Mouse (Mus musculus): Measurements from ENCODE around the gene Prdx2. TPM values are rescaled to one million over a fixed set of nuclear protein-coding genes. Genes with fewer than 3 reads are reported as not detected.

Prdx2 gene
- polyA plus RNA-seq, 1 experiment, result 1,113 TPM

GRCm38 (mm10) chr8:84945235-84945632 lies 24.2 kb upstream of the Prdx2 start:
- TF ChIP-seq POLR2A (IDR thresholded peaks at IDR 0.05; ENCODE audit: borderline replicate concordance, control insufficient read depth, low read depth, low read length) (no peak), CTCF (IDR thresholded peaks at IDR 0.05; ENCODE audit: control insufficient read depth, insufficient read depth, low read length) (no peak)
- H3K4me3 ChIP-seq (replicated peaks; ENCODE audit: control insufficient read depth, low read depth, low read length), result no peak overlapping the region
- H3K4me1 ChIP-seq (ENCODE audit: control insufficient read depth, insufficient read depth, low read length), result no peaks in the 10 kb centered on the region
- no peak overlapping the region for H3K27ac ChIP-seq (ENCODE audit: control insufficient read depth, insufficient read depth, low read depth, low read length, poor library complexity)
- 7% methylated on average over 11 of the region's 11 CpGs for WGBS

- Histone ChIP-seq H3K27ac (ENCODE audit: control insufficient read depth, insufficient read depth, low read depth, low read length, poor library complexity) (no peak overlapping the region), H3K4me3 (replicated peaks; ENCODE audit: control insufficient read depth, low read depth, low read length) (no peak overlapping the region)
These were observed 23.5 kb upstream of the Prdx2 start for GRCm38 (mm10) chr8:84945633-84946527.

GRCm38 (mm10) chr8:84946528-84947240 lies 22.7 kb upstream of the Prdx2 start, which contains the start of gene Rtbdn:
Rtbdn (plus strand) TSS chr8:84946991.
- Histone ChIP-seq H3K4me1 (ENCODE audit: control insufficient read depth, insufficient read depth, low read length) (no peaks in the 10 kb centered on the region), H3K4me3 (replicated peaks; ENCODE audit: control insufficient read depth, low read depth, low read length) (no peak within 1 kb of the TSS), H3K27ac (ENCODE audit: control insufficient read depth, insufficient read depth, low read depth, low read length, poor library complexity) (no peak within 1 kb of the TSS)
- peak; percentile 31; the same call in 1 of the 2 replicates for TF ChIP-seq CTCF (IDR thresholded peaks at IDR 0.05; ENCODE audit: control insufficient read depth, insufficient read depth, low read length)
- TF ChIP-seq POLR2A (IDR thresholded peaks at IDR 0.05; ENCODE audit: borderline replicate concordance, control insufficient read depth, low read depth, low read length), result no peak
- 15% methylated on average over 17 of the region's 17 CpGs for WGBS

More at GRCm38 (mm10) chr8:84945633-84946527, 23.5 kb upstream of the Prdx2 start:
- H3K4me1 ChIP-seq (ENCODE audit: control insufficient read depth, insufficient read depth, low read length), result no peaks in the 10 kb centered on the region
- 3% methylated on average over 50 of the region's 67 CpGs for WGBS
- TF ChIP-seq POLR2A (IDR thresholded peaks at IDR 0.05; ENCODE audit: borderline replicate concordance, control insufficient read depth, low read depth, low read length), result no peak
- TF ChIP-seq CTCF (IDR thresholded peaks at IDR 0.05; ENCODE audit: control insufficient read depth, insufficient read depth, low read length), result no peak

GRCm38 (mm10) chr8:84947241-84947545 lies 22.2 kb upstream of the Prdx2 start:
- no peaks in the 10 kb centered on the region for H3K4me1 ChIP-seq (ENCODE audit: control insufficient read depth, insufficient read depth, low read length)
- TF ChIP-seq CTCF (IDR thresholded peaks at IDR 0.05; ENCODE audit: control insufficient read depth, insufficient read depth, low read length) (no peak), POLR2A (IDR thresholded peaks at IDR 0.05; ENCODE audit: borderline replicate concordance, control insufficient read depth, low read depth, low read length) (no peak)
- no peak overlapping the region for H3K4me3 ChIP-seq (replicated peaks; ENCODE audit: control insufficient read depth, low read depth, low read length)
- WGBS, result 12% methylated on average over 9 of the region's 9 CpGs
- H3K27ac ChIP-seq (ENCODE audit: control insufficient read depth, insufficient read depth, low read depth, low read length, poor library complexity), result no peak overlapping the region

GRCm38 (mm10) chr8:84949753-84950152 lies 19.6 kb upstream of the Prdx2 start:
- no peak for TF ChIP-seq CTCF (IDR thresholded peaks at IDR 0.05; ENCODE audit: control insufficient read depth, insufficient read depth, low read length)
- no peak for TF ChIP-seq POLR2A (IDR thresholded peaks at IDR 0.05; ENCODE audit: borderline replicate concordance, control insufficient read depth, low read depth, low read length)
- H3K4me1 ChIP-seq (ENCODE audit: control insufficient read depth, insufficient read depth, low read length), result no peaks in the 10 kb centered on the region; the same call in 1 of the 2 replicates
- H3K27ac ChIP-seq (ENCODE audit: control insufficient read depth, insufficient read depth, low read depth, low read length, poor library complexity), result no peak overlapping the region
- no peak overlapping the region for H3K4me3 ChIP-seq (replicated peaks; ENCODE audit: control insufficient read depth, low read depth, low read length)
- WGBS, result 23% methylated on average over 12 of the region's 12 CpGs

GRCm38 (mm10) chr8:84952612-84953255 lies 16.7 kb upstream of the Prdx2 start:
- no peaks in the 10 kb centered on the region; the same call in 1 of the 2 replicates for H3K4me1 ChIP-seq (ENCODE audit: control insufficient read depth, insufficient read depth, low read length)
- WGBS, result 7% methylated on average over 18 of the region's 18 CpGs
- no peak for TF ChIP-seq POLR2A (IDR thresholded peaks at IDR 0.05; ENCODE audit: borderline replicate concordance, control insufficient read depth, low read depth, low read length)
- no peak for TF ChIP-seq CTCF (IDR thresholded peaks at IDR 0.05; ENCODE audit: control insufficient read depth, insufficient read depth, low read length)
- H3K27ac ChIP-seq (ENCODE audit: control insufficient read depth, insufficient read depth, low read depth, low read length, poor library complexity), result no peak overlapping the region
- no peak overlapping the region for H3K4me3 ChIP-seq (replicated peaks; ENCODE audit: control insufficient read depth, low read depth, low read length)

- TF ChIP-seq POLR2A (IDR thresholded peaks at IDR 0.05; ENCODE audit: borderline replicate concordance, control insufficient read depth, low read depth, low read length), result no peak
- peak; percentile 67 for TF ChIP-seq CTCF (IDR thresholded peaks at IDR 0.05; ENCODE audit: control insufficient read depth, insufficient read depth, low read length)
- H3K4me3 ChIP-seq (replicated peaks; ENCODE audit: control insufficient read depth, low read depth, low read length), result no peak overlapping the region
- no peak overlapping the region for H3K27ac ChIP-seq (ENCODE audit: control insufficient read depth, insufficient read depth, low read depth, low read length, poor library complexity)
- WGBS, result 58% methylated on average over 2 of the region's 2 CpGs
- no peaks in the 10 kb centered on the region; the same call in 1 of the 2 replicates for H3K4me1 ChIP-seq (ENCODE audit: control insufficient read depth, insufficient read depth, low read length)
These were observed 12.6 kb upstream of the Prdx2 start for GRCm38 (mm10) chr8:84956768-84957167.

GRCm38 (mm10) chr8:84959811-84960210 lies 9.6 kb upstream of the Prdx2 start:
- H3K4me3 ChIP-seq (replicated peaks; ENCODE audit: control insufficient read depth, low read depth, low read length), result no peak overlapping the region
- 92% methylated on average over 7 of the region's 7 CpGs for WGBS
- no peaks in the 10 kb centered on the region for H3K4me1 ChIP-seq (ENCODE audit: control insufficient read depth, insufficient read depth, low read length)
- TF ChIP-seq CTCF (IDR thresholded peaks at IDR 0.05; ENCODE audit: control insufficient read depth, insufficient read depth, low read length), result no peak
- TF ChIP-seq POLR2A (IDR thresholded peaks at IDR 0.05; ENCODE audit: borderline replicate concordance, control insufficient read depth, low read depth, low read length), result no peak
- no peak overlapping the region for H3K27ac ChIP-seq (ENCODE audit: control insufficient read depth, insufficient read depth, low read depth, low read length, poor library complexity)

Data from bone marrow, adult 2 months (tissue).